Mouse (Mus musculus): Measurements from ENCODE around the gene Trappc3.

Trappc3 gene

DNA sequence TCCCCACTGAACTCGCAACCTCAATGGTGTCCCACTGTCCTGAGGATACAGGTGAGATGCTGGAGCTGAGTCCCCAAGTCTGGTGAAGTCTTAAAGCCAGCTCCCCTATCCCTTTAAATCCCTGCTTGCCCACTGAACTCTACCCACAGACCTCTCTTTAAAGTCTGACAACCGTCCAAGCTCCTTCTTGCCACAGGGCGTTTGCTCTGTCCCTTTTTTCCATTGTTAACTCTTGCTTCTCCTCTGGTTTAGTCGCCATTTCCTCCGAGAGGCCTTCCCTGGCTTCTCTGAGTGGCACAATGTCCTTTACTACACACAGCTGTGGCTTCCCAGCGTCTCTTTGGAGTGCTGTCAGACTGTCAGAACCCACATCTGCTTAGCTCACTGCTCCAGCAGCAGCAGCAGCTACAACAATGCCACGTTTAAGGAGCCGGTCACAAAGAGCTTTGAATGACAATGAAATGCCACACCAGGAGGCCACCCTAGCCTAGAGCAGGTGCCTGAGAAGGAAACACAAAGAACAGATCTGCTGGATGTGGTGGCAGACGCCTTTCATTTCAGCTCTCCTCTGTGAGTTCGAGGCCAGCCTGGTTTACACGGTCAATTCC, 13.8 kb upstream of the Trappc3 start:
- no peak for ATAC-seq (ENCODE audit: insufficient number of reproducible peaks, low FRiP score, low TSS enrichment)

DNA sequence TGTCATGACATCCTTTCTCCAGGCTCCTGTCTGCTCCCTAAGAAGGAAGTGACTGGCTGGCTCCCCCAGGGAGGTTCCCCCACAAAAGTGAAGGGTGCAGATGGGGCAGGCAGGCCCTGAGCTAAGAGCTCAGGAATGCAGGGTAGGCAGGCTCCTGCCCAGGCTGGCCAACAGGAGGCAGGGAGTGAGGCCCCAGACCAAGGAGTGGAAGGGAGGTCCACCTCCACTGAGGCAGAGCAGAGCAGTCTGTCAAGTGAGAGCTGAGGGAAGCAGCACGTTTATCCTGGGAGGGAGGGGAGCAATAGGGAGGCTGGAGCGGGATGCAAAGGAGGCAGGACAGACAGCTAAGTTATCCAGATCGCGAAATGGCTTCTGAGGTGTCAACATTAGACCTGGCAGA, 11.5 kb upstream of the Trappc3 start:
- no peak for ATAC-seq (ENCODE audit: insufficient number of reproducible peaks, low FRiP score, low TSS enrichment)

GRCm38 (mm10) chr4:126251655-126252254, 10.4 kb upstream of the Trappc3 start:
- no peak for ATAC-seq (ENCODE audit: insufficient number of reproducible peaks, low FRiP score, low TSS enrichment)

- no peak for ATAC-seq (ENCODE audit: insufficient number of reproducible peaks, low FRiP score, low TSS enrichment)
These were observed 9.5 kb upstream of the Trappc3 start for GRCm38 (mm10) chr4:126252411-126253237.

DNA sequence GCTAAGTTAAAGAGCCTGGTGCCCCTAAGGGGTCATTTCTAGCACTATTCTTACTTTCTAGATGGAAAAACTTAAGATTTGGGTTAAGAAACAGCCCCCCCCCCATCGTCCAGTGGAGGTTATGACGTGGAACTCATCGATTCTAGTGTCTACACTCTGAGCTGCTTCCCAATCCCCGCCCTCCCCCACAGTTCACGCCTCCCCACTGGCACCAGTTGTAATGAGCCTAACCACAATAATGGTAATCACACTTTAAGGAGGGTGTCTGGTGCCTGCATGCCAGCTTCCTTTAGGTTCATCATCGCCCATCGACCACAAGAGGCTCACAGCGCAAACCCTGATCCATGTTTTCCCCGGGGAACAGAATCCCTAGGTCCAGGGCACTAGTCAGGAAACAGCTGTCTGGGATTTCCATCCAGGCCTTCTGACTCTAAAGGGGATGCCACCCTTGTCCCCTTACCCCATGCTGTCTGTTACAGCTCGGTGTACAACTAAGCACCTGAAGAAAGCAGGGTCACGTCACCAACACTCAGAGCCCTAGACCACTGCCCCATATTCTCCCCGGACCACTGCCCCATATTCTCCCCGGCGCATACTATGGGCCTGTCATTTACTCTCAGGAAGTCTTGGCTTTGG, 8.4 kb upstream of the Trappc3 start:
- ATAC-seq (ENCODE audit: insufficient number of reproducible peaks, low FRiP score, low TSS enrichment) = no peak

DNA sequence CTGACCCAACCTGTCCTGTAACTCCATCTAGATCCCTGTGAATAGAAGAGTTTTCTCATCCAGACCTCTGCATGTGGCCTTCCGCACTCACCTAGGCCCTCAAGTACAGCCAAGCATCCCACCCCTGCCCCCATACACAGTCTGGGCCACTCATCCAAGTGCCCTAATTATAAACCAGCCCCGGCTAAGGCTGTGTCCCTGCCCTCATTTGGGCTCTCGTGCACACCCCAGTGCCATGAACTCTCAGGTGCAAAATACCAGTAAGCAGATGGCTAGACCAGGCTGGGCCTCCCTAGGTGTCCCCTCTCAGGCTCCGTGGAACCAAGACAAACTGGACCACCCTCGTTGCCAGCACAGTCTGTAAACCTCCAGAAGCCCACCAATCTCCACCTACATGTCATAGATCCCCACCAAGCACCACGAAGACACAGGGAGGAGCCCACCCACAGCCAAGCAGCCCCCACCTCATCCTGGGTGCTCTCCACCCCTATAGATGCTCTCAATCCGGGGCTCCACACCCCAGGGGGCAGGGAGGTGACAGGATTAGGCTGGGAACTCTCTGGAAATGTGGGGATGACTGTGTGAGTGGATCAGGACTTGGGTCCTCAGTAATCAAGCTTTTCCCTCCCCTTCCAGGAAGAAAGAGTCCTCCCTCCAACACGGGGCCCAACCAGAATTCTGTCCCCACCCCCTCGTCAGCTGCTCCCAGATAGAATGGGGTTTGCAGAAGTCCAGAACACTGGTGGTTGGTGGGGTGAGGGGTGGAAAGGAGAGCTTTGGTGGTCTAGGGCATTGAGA, 7.6 kb upstream of the Trappc3 start:
- peak; percentile 28; the same call in 1 of the 2 replicates for ATAC-seq (ENCODE audit: insufficient number of reproducible peaks, low FRiP score, low TSS enrichment)

- ATAC-seq (ENCODE audit: insufficient number of reproducible peaks, low FRiP score, low TSS enrichment) = peak; percentile 7; the same call in 1 of the 2 replicates
These were observed 6.8 kb upstream of the Trappc3 start for GRCm38 (mm10) chr4:126255113-126256001.

GRCm38 (mm10) chr4:126256131-126256791, 5.9 kb upstream of the Trappc3 start, which contains the start of gene Map7d1:
Gene Map7d1 (minus strand): TSS chr4:126256343.
- ATAC-seq (ENCODE audit: insufficient number of reproducible peaks, low FRiP score, low TSS enrichment) = peak; percentile 63

- no peak for ATAC-seq (ENCODE audit: insufficient number of reproducible peaks, low FRiP score, low TSS enrichment)
These were observed 4.9 kb upstream of the Trappc3 start for GRCm38 (mm10) chr4:126256967-126257881.

- no peak for ATAC-seq (ENCODE audit: insufficient number of reproducible peaks, low FRiP score, low TSS enrichment)
These were observed 3.1 kb upstream of the Trappc3 start for GRCm38 (mm10) chr4:126259063-126259462.

DNA sequence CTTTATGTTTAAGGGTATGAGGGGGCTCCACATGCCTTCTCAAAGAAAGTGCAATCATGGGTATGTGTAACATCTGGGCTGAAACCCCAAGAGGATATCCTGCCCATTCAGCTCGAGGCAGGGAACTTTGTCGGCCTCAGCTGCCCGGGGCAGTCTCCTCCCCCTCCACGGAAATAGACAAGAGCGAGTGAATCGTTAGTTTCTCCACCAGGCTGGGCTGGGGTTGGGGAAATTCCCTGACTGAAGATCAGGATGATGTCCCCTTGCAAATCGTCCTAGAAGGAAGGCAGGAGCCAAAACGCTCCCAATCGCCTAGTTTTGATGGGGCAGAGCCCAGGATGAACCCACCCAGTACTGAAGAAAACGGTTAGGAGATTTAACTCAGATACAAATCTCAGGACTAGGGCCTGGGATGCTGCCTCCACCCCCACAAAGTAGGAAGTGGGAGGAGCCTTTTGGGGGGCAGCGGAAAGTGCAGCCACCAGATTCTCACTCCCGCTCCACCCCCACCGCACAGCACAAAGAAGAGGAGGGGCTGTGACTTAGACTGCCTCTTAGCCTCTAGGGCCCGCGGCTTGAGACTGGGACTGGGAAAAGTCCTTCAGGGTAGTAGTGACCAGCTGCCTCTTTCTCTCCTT, 2.5 kb upstream of the Trappc3 start:
- no peak for ATAC-seq (ENCODE audit: insufficient number of reproducible peaks, low FRiP score, low TSS enrichment)

DNA sequence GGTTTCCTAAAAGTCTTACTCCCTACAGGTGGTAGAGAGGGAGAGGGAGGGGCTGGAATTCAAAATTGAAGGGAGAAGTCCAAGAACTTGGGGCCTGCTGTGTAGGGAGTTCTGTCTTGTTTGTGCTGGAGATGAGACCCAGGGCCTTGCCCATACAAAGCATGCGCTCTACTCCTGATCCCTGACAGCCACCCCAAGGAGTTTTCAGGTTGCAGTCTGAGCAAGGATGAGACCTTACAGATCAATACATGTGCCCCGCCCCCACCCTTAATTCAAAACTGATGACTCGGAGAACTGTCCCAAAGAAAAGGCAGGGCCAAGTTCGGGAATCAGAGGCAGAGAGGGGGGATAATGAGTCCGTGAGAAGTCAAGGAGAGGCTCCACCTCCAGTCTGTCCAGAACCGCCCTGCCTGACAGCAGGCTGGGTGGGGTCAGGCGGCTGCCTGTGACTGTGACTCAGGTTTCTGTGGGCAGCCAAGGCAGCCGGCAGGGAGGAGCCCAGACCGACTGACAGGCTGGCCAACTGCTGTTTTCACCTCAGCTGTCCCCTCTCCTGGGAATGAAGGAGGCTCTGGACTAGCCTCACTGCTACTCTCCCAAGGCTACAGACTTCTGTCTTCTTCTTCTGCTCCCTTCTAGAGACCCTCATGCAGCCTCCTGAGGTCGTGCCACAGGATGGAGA, 1.5 kb upstream of the Trappc3 start:
- 0 out of 2 replicates have a peak, but pooled peaks have one; percentile 7 for ATAC-seq (ENCODE audit: insufficient number of reproducible peaks, low FRiP score, low TSS enrichment)

- ATAC-seq (ENCODE audit: insufficient number of reproducible peaks, low FRiP score, low TSS enrichment) = no peak
These were observed 859 bp upstream of the Trappc3 start for GRCm38 (mm10) chr4:126261266-126261665.

- ATAC-seq (ENCODE audit: insufficient number of reproducible peaks, low FRiP score, low TSS enrichment) = no peak
These were observed 450 bp upstream of the Trappc3 start for GRCm38 (mm10) chr4:126261675-126262074.

- ATAC-seq (ENCODE audit: insufficient number of reproducible peaks, low FRiP score, low TSS enrichment) = no peak
These were observed 7.2 kb downstream of the Trappc3 start for GRCm38 (mm10) chr4:126269292-126269691.

DNA sequence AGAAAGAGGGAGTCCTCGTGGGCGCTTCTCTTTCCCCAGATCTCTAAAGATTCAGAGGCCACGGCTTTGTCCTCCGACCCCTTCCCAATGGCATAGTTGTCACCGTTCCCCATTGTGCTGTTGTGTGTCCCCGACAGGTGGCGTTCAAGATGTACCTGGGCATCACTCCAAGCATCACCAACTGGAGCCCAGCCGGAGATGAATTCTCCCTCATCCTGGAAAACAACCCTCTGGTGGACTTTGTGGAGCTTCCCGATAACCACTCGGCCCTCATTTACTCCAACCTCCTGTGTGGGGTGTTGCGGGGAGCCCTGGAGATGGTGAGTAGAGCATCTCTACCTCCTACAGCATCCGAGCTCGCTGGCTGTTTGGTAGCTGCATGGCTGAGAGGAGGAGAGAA, 11.6 kb downstream of the Trappc3 start:
- ATAC-seq (ENCODE audit: insufficient number of reproducible peaks, low FRiP score, low TSS enrichment) = peak; percentile 60; the same call in 1 of the 2 replicates
